Mouse (Mus musculus) cerebellum, adult 11-12 months (tissue): Measurements from ENCODE around the gene Vps13a.

Experiments used
- DNase-seq: peaks from one replicate; pipeline ENCODE4 v3.0.0; 2022

Gene Vps13a

DNA sequence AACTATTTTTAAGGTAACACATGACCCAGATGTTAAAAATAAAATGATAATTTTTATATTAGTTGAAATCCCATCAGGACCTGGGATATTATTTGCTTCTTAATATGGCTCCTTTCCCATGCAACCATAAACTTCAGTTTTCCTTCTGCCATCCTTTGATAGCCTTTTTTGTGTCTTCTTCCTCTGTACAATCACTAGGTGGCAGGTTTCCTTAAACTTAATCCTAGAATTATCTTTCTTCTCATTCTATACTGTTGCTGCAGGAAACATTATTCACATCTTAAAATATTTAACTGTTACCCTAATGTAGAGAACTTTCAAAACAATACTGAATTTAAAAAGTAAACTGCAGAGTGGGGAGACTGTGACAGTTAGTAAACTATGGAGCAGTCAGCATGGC, 24.9 kb downstream of the Vps13a start:
- DNase-seq = no peak

DNA sequence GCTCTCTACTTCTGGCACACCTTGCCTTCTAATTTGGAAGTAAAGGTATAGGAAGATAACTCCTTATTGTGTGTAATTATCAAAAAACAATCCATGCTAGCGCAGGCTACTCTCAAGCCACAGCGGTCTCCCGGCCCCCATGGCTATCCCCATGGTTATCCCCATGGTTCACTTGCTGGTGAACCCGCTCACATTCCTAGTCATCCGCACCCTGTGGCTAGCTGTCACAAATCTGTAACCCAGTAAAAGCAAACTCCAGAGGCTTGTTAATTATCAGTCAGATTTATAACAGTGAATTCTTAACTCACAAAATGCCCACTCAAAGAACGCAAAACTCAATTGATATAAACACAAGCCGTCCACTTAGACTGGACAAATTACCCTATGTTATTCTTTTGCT, 25.5 kb downstream of the Vps13a start:
- DNase-seq = no peak

DNA sequence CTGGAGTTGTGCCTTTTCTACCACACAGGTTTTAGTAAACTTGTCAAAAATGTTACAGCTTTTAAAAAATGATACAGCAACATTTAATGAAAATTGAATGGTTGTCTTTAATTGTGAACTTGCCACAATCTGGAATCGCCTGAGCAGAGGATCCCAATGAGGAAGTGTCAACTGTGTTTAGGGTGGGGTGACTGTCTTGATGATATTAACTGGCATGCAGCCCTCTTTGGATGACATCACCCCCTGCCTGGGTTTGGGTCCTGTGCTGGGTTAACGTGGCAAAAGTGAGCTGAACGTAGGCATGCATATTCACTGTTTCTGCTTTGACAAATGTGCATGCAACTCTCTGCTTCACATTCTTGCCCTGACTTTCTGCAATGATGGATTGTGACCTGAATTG, 27.6 kb downstream of the Vps13a start:
- no peak for DNase-seq

DNA sequence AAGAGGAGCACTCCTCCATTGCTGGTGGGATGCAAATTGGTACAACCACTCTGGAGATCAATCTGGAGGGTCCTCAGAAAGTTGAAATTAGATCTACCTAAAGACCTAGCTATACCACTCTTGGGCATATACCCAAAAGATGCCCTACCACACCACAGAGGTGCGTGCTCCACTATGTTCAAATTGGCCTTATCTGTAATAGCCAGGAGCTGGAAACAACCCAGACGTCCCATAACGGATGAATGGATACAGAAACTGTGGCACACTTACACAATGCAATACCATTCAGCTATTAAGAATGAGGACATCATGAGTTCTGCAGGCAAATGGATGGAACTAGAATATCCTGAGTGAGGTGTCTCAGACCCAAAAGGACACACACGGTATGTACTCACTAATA, 43.9 kb downstream of the Vps13a start:
- DNase-seq = no peak

- DNase-seq = no peak
Measured at GRCm38 (mm10) chr19:16728729-16729128, 52.0 kb downstream of the Vps13a start.

DNA sequence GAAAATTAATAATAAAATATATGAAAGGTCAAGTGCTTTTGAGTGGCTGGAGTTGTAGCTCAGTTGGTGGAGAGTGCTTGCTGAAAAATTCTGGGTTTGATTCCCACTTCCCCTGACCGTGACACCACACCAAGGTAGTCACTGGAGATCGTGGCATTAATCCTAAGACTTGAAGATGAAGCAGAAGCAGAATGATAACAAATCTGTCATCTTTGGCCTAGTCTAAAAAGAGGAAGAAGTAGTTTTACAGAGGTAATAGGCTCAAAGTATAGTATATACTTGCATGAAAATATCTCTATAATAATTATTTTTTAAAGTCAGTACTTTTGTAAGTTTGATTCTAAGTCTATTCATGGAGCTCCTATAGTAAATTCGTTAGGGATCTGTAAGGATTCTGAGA, 65.5 kb downstream of the Vps13a start:
- DNase-seq = no peak

DNA sequence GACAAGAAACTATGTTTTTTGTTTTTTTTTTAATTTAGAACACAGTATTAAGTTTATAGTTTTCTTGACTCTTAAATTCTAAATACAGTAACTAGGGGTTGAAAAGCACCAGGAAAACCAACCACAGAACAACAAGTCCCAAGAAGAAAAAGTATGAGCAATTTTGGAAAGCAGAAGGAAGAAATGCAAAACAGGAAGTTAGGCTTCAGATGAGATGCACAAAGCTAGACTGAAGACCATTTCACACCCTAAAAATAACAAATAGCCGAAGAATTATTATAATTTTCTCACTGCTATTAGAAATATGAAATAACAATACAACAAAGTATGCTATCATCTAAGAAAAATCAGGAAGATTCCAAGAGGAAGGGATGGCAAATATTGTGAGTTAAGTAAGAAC, 78.9 kb downstream of the Vps13a start:
- DNase-seq = no peak

GRCm38 (mm10) chr19:16684922-16685321, 95.8 kb downstream of the Vps13a start:
- no peak for DNase-seq

GRCm38 (mm10) chr19:16684210-16684609, 96.5 kb downstream of the Vps13a start:
- DNase-seq = no peak

- DNase-seq = no peak
Measured at GRCm38 (mm10) chr19:16625610-16626395, 154.9 kb downstream of the Vps13a start.

DNA sequence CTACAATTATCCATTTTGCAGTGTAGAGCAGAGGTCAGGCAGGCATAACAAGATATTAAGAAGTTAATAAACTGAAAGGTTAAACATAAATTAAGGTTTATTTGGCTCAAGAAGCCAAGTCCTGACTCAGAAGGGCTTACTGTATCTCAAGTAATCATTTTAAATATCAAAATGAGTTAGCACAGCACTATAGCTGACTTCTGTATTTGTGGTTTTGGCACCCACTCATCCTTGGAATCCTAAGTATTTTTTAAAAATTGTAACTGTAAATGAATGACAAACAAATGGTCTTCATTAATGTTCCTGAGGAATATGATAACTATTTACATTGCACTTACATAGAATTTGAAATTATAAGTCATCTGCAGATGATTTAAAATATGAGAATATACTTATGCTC, 155.7 kb downstream of the Vps13a start:
- DNase-seq = no peak

DNA sequence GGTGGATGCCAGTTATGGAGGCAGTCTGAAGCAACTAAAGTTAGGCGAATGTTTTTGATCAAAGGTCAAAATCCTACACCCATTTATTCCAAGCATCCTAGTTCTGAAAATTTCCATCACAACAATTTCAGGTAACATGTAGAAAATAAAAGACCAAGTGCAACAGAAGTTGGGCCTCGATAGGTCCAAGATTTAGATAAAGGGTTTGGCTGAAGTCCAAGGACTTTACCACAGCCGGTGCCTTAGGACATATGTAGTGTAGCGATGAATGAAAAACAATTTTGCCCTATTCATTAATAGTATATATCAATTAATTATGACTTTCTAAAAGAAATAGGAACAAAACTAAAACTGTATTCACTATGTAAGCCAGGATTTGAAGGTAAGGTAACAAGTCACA, 157.6 kb downstream of the Vps13a start:
- DNase-seq = no peak

GRCm38 (mm10) chr19:16607634-16608033, 173.1 kb downstream of the Vps13a start:
- no peak for DNase-seq

DNA sequence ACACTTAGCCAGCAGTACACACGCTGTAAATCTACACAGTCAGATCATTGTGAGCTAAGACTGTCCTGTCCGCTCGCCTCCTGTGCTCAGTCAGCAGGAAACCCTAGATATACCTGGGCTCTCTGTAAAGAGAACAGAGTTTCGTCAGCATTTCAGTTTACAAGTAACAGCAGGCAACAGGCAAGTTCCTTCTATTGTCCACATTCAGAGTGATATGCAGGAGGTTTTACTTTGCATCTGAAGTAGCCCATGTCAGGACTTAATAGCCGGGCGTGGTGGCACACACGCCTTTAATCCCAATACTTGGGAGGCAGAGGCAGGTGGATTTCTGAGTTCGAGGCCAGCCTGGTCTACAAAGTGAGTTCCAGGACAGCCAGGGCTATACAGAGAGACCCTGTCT, 178.7 kb downstream of the Vps13a start:
- DNase-seq = no peak

DNA sequence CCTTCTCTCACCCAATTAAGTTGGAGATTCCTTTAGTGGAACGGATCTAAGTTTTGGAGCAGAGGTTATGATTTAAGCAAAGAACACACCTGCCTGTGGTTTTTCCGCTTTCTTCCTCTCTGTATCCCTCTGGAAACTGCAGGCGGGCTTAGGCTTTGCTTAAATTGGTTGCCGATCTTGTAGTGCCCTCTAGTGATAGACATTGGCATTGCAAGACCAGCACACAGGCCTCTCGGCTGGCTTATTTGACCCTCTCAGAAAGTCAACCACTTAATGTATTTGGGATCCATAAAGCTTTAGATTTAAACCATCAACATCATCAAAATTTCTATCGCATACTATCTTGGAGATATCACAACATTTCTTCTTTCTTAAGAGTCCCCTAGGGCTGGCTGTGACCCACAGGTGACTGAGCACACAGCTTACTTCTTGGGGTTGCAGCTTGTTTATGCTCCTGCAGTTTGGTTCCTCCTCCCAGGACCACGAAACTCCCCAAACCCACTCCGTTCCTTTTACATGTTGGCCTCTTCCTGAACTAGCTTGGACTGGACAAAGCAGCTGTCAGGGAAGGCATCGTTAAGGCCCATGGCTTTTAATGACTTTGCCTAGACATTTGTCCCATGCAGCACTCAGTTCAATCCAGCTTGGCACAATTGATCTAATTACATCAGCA, 181.3 kb downstream of the Vps13a start:
- DNase-seq = peak; percentile 49

- no peak for DNase-seq
Measured at GRCm38 (mm10) chr19:16598653-16599297, 182.0 kb downstream of the Vps13a start.

DNA sequence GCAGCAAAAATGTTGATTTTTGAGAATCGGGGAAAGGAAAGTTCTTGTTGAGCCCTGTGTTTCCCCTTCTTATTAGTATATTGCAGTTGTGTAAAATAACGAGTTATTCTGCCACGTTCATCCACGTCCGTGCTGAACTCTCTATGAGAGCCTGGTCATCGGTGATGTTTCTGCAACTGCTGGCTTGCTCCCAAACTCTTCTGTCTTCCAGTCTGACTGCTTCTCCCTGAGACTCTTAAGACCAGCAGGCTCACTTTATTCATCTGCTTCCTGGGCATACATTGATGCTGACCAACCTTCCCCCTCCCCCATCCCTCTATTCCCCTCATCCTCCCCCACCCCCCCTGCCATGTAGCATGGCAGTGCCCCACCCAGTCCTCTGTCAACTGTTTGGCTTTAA, 183.5 kb downstream of the Vps13a start:
- no peak for DNase-seq

- DNase-seq = no peak
Measured at GRCm38 (mm10) chr19:16593975-16594317, 186.8 kb downstream of the Vps13a start.

DNA sequence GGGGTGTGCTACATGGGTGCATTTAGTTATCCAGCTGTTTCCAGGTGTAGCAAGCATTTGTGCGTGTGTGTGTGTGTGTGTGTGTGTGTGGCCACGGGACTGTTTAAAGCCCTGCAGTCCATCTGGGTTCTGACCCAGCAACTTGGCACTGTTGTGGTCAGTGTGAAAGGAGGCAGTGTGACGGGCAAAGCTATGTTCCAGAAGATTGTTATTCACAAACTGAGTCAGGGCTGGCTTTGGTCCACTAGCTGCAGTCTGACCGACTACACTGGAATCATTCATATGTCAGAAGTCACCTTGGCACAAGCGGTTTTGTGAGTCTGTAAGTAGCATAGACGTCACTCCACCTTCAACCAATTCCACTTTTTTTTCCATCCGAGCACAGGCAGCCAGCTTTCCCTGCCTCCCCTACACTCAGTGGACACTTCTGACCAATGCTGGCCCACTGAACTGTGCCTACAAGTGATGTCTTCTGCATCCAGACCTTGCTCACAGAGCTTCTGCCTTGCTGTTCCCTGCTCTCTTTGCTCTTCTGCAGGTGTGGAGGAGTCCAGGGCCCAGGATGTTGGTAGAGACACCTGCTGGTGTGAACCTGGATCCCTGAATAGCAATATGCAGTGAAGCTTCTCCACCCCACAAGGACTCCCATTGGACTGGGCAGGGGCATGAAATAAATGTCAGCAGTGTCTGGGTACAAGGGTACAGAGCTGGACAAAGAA, 187.3 kb downstream of the Vps13a start:
- DNase-seq = peak; percentile 11

DNA sequence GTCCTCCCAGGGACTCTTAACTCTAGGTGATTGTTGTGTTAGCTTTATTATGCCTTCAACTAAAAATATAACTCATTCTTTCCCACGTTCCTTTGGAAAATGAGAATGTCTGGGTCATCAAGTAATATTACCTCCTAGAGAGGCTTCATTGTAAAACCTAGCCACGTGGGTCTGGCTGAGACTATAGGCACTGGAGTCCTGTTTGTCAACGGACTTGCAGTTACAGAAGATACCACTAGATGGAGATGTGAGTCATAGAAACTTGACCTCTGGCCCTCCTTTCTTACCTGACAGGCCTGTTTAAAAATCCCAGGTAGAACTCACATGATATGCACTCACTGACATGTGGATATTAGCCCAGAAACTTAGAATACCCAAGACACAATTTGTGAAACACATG, 195.4 kb downstream of the Vps13a start:
- DNase-seq = no peak

GRCm38 (mm10) chr19:16584546-16584945, 196.2 kb downstream of the Vps13a start:
- DNase-seq = no peak

GRCm38 (mm10) chr19:16580501-16580900, 200.2 kb downstream of the Vps13a start:
- no peak for DNase-seq

DNA sequence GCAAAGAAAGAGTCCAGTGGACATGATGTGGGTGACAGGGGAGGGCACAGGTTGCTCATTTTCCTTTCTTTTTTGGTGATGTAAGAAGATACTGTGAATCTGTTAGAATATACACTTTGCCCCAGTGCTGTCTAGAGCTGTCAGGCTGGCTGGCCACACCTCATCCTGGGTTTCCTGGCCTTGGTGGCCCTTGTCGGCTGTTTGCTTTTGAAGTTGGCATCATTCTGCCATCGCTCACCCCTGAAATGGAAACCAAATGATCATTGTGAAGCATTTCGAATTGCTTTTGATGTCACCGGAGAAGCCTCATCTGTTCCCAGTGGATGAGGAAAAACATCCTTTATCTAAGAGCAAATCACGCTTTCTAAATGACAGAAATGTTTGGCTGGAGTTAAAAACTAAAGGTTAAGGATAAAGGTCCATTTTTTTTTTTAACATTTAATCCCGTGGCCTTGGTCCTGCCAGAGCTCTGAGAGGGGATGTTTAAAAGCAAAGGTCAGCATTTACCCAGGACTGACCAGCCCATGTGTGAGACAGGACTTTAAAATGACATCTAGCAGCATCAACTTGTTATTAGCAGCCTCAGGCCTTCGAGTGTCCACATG, 201.0 kb downstream of the Vps13a start:
- no peak for DNase-seq
